Mouse (Mus musculus) heart, postnatal 0 days (tissue): Measurements from ENCODE around the gene BC024978.

ENCODE experiments used
- CTCF ChIP-seq: IDR thresholded peaks from 2 replicates; pipeline ENCODE4 v1.5.1; 2016; ENCODE audit warnings: antibody characterized with exemption, control low read depth, low read depth
- EP300 ChIP-seq: IDR thresholded peaks from 2 replicates; pipeline ENCODE4 v1.6.1; 2016; ENCODE audit warnings: antibody characterized with exemption, low read depth

DNA sequence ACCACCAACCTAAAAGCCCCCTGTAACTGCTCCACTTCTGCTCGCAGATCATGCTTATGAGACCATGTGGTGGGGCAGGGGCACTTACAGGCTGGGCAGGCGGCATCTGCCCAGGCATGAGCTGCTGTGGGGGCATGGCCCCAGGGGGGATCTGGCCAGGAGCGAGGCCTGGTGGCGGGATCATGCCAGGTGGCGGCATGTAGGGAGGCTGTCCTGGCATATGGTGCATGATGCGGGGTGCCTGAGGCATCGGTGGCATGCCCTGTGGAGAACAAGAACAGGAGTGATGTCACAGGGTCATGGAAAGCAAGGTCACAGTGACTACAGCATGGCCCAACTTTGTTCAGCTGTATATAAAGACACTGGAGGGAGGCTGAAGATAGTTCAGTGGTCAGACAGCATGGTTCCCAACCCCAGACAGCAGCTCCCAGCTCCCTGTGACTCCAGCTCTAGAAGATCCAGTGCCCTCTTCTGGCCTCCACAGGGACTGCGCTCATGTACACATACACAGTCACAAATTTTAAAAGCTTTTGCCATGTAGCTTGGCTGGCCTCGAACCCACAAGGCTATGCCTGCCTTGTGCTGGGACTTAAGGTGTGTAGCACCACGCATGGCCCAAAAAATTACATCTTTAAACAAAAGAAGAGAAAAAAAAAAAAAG is 6.2 kb upstream of the BC024978 start:
- TF ChIP-seq EP300, result no peak
- peak; percentile 24 for TF ChIP-seq CTCF
